Mouse (Mus musculus): ENCODE results near the gene Irf2bp2.

DNA sequence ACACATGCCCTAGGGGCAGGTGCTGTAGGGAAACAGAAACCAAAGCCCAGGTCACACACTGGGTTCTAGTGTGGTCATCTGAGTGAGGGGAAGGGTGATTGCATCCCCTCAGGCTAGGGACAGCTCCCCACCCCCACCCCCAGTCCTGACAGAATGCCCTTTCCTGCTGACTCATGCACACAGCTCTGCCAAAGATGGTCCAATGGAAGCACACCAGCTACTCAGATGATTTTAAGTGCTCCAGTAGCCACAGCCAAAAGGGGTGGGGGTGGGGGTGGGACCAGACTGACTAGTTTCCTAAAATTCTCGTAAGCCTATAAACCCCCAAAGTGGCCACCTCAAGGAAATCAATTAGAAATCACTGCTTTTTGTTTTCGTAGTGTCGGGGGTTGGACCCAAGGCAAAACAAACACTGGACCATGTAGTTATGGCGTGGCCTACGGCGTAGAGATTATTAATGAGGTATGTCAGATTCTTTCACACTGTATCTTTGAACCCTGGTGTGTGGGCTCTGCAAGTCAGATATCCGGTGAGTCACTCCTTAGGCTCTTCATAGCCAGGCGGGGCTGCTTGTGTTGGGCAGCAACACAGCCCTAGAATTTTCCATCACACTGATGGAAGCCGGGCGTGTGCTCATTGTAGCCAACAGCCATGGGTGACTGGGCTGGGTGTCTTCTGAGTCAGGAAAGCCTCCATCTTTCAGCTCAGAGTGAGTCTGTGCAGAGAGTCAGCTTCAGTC lies 54.3 kb downstream of the Irf2bp2 start:
- TF ChIP-seq POLR2A (IDR thresholded peaks at IDR 0.05; ENCODE audit: insufficient read depth, low read depth, low read length) (no peak), CTCF (IDR thresholded peaks at IDR 0.05; ENCODE audit: insufficient read depth, low read depth, low read length) (no peak)

Data from olfactory bulb, adult 2 months (tissue).